Mouse (Mus musculus): ENCODE data around the gene Irf2bpl. TPM values are rescaled to one million over a fixed set of nuclear protein-coding genes. Genes with fewer than 3 reads are reported as not detected.

Gene Irf2bpl
- polyA plus RNA-seq, 1 experiment = 97.5 TPM

GRCm38 (mm10) chr12:86850746-86851145 lies 33.9 kb downstream of the Irf2bpl start:
- DNase-seq (ENCODE audit: low read depth) = no peak
- TF ChIP-seq CTCF (IDR thresholded peaks at IDR 0.05; ENCODE audit: borderline replicate concordance, extremely low read depth, insufficient read depth, insufficient read length) = no peak
- TF ChIP-seq POLR2A (IDR thresholded peaks at IDR 0.05; ENCODE audit: borderline replicate concordance, extremely low read depth, insufficient read depth, insufficient read length, poor library complexity, severe bottlenecking) = no peak

DNA sequence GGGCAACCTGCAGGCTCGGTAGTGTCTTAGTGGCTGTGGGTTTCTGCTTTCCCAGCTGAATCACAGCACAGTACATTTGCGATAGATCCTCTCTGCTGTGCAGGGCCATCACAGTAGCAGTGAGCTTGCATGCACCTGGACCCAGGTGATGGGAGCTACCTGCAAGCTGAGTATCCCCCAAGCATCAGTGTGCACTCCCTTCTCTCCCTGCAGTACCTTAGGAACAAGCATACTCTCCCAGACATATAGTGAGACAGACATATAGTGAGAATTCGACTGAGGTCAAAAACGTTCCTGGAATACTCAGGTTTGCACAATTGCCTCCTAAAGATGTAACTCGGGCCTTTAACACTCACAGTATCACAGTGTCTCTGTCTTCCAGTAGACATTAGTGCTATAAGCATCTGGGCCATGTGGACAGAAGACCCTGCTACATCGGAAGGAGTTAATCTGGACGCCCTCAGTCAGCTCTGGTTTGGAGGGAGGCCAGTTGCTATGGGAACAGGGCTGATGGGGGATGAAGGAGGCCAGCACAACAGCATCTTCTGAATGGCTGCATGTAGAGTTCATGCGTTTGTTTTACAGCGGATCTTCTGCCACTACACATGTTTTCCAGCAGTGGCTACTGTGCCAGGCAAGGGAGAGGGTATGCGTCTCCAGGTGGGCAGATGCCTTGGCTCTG lies 34.5 kb downstream of the Irf2bpl start:
- no peak for TF ChIP-seq CTCF (IDR thresholded peaks at IDR 0.05; ENCODE audit: borderline replicate concordance, extremely low read depth, insufficient read depth, insufficient read length)
- TF ChIP-seq POLR2A (IDR thresholded peaks at IDR 0.05; ENCODE audit: borderline replicate concordance, extremely low read depth, insufficient read depth, insufficient read length, poor library complexity, severe bottlenecking) = no peak
- peak; percentile 92 for DNase-seq (ENCODE audit: low read depth)

- DNase-seq (ENCODE audit: low read depth) = no peak
- no peak for TF ChIP-seq POLR2A (IDR thresholded peaks at IDR 0.05; ENCODE audit: borderline replicate concordance, extremely low read depth, insufficient read depth, insufficient read length, poor library complexity, severe bottlenecking)
- TF ChIP-seq CTCF (IDR thresholded peaks at IDR 0.05; ENCODE audit: borderline replicate concordance, extremely low read depth, insufficient read depth, insufficient read length) = no peak
Measured at GRCm38 (mm10) chr12:86842866-86843459, 41.6 kb downstream of the Irf2bpl start.

GRCm38 (mm10) chr12:86840526-86840925 lies 44.1 kb downstream of the Irf2bpl start:
- no peak for DNase-seq (ENCODE audit: low read depth)
- no peak for TF ChIP-seq CTCF (IDR thresholded peaks at IDR 0.05; ENCODE audit: borderline replicate concordance, extremely low read depth, insufficient read depth, insufficient read length)
- TF ChIP-seq POLR2A (IDR thresholded peaks at IDR 0.05; ENCODE audit: borderline replicate concordance, extremely low read depth, insufficient read depth, insufficient read length, poor library complexity, severe bottlenecking) = no peak

DNA sequence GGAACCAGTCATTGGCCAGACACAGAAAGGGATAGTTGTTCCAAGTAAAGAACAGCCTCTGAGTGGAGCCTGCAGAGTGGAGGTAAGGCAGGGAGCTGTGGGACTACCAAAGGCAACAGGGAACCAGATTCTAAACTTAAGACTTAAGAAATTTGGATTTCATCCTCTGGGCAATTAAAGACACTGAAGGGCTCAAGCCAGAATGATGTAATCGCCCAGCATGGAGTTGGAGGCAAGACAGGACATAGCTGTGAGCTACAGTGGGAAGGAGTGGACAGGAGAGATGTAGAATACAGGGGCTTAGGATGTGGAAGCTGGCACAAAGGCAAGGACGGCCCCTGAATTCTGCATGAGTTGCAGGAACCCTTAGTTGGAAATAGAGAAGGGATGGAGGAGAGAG lies 46.4 kb downstream of the Irf2bpl start:
- no peak for DNase-seq (ENCODE audit: low read depth)
- TF ChIP-seq CTCF (IDR thresholded peaks at IDR 0.05; ENCODE audit: borderline replicate concordance, extremely low read depth, insufficient read depth, insufficient read length) = no peak
- no peak for TF ChIP-seq POLR2A (IDR thresholded peaks at IDR 0.05; ENCODE audit: borderline replicate concordance, extremely low read depth, insufficient read depth, insufficient read length, poor library complexity, severe bottlenecking)

DNA sequence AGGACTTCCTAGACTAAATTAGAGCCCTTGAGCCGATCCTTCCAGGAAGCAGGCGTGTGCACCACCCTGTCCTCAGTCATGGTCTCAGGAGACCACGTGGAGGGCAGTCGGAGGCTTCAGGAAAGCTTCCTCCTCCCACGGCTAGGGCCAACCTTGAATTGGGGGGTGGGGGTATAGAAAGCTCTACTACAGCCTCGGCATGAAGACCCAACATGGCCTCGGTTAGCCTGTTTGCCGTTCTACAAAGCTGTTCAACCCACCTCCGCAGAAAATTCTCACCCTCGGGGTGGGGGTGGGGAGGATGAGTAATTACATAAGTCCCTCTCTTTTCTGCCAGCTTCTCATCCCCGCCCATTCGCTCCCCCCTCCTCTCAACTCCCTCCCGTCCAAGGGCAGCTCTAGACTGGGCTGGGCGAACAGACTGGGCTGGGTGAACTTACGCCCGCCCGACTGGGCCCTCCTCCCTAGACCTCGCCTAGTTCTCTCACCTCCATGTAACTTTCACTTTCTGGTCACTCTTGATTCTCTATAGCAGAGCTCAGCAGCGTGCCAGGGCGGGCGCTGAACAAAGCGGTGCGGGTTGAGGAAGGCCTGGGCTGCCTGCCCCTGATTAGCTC lies 48.1 kb downstream of the Irf2bpl start:
- TF ChIP-seq CTCF (IDR thresholded peaks at IDR 0.05; ENCODE audit: borderline replicate concordance, extremely low read depth, insufficient read depth, insufficient read length) (no peak), POLR2A (IDR thresholded peaks at IDR 0.05; ENCODE audit: borderline replicate concordance, extremely low read depth, insufficient read depth, insufficient read length, poor library complexity, severe bottlenecking) (no peak)
- DNase-seq (ENCODE audit: low read depth) = peak; percentile 79

GRCm38 (mm10) chr12:86835899-86836298 lies 48.7 kb downstream of the Irf2bpl start:
- no peak for DNase-seq (ENCODE audit: low read depth)
- TF ChIP-seq CTCF (IDR thresholded peaks at IDR 0.05; ENCODE audit: borderline replicate concordance, extremely low read depth, insufficient read depth, insufficient read length) (no peak), POLR2A (IDR thresholded peaks at IDR 0.05; ENCODE audit: borderline replicate concordance, extremely low read depth, insufficient read depth, insufficient read length, poor library complexity, severe bottlenecking) (no peak)

- TF ChIP-seq POLR2A (IDR thresholded peaks at IDR 0.05; ENCODE audit: borderline replicate concordance, extremely low read depth, insufficient read depth, insufficient read length, poor library complexity, severe bottlenecking) (no peak), CTCF (IDR thresholded peaks at IDR 0.05; ENCODE audit: borderline replicate concordance, extremely low read depth, insufficient read depth, insufficient read length) (no peak)
- no peak for DNase-seq (ENCODE audit: low read depth)
Measured at GRCm38 (mm10) chr12:86834416-86834772, 50.2 kb downstream of the Irf2bpl start.

- DNase-seq (ENCODE audit: low read depth) = no peak
- no peak for TF ChIP-seq CTCF (IDR thresholded peaks at IDR 0.05; ENCODE audit: borderline replicate concordance, extremely low read depth, insufficient read depth, insufficient read length)
- TF ChIP-seq POLR2A (IDR thresholded peaks at IDR 0.05; ENCODE audit: borderline replicate concordance, extremely low read depth, insufficient read depth, insufficient read length, poor library complexity, severe bottlenecking) = no peak
Measured at GRCm38 (mm10) chr12:86833711-86834415, 50.7 kb downstream of the Irf2bpl start.

- no peak for DNase-seq (ENCODE audit: low read depth)
- no peak for TF ChIP-seq CTCF (IDR thresholded peaks at IDR 0.05; ENCODE audit: borderline replicate concordance, extremely low read depth, insufficient read depth, insufficient read length)
- TF ChIP-seq POLR2A (IDR thresholded peaks at IDR 0.05; ENCODE audit: borderline replicate concordance, extremely low read depth, insufficient read depth, insufficient read length, poor library complexity, severe bottlenecking) = no peak
Measured at GRCm38 (mm10) chr12:86832551-86833182, 51.9 kb downstream of the Irf2bpl start.
